Mouse (Mus musculus) spleen, adult 18-20 months (tissue): ENCODE results near the gene Kmt2c.
"Not testable (repeated sequence)": the region's sequence is repeated elsewhere in the genome, so short reads cannot be mapped to it uniquely, and the experiment has no call there.

Experiments
- DNase-seq, 2 experiments: peaks; one replicate each; pipeline ENCODE4 v3.0.0; 2022; ENCODE audit warnings: mixed read lengths in 2 of 2

The Kmt2c gene

GRCm38 (mm10) chr5:25506041-25506440 is 7.5 kb upstream of the Kmt2c start:
- no peak for DNase-seq

- DNase-seq: no peak
Measured at GRCm38 (mm10) chr5:25500686-25501085, 2.1 kb upstream of the Kmt2c start.

- peak; percentile 94 to 96 for DNase-seq
Measured at GRCm38 (mm10) chr5:25499423-25500398, 1.1 kb upstream of the Kmt2c start.

GRCm38 (mm10) chr5:25498821-25499422 is 339 bp upstream of the Kmt2c start:
- peak; percentile 72 to 75 for DNase-seq

- DNase-seq: peak; percentile 33 to 51
Measured at GRCm38 (mm10) chr5:25497720-25498345, 750 bp downstream of the Kmt2c start.

GRCm38 (mm10) chr5:25497369-25497719 is 1.2 kb downstream of the Kmt2c start:
- peak in 1 of 2 experiments; percentile 14 for DNase-seq

- DNase-seq: no peak
Measured at GRCm38 (mm10) chr5:25496652-25497051, 1.9 kb downstream of the Kmt2c start.

GRCm38 (mm10) chr5:25478863-25479262 is 19.7 kb downstream of the Kmt2c start:
- no peak for DNase-seq

- DNase-seq: no peak
Measured at GRCm38 (mm10) chr5:25475789-25476188, 22.8 kb downstream of the Kmt2c start.

- no peak for DNase-seq
Measured at GRCm38 (mm10) chr5:25472070-25472469, 26.5 kb downstream of the Kmt2c start.

GRCm38 (mm10) chr5:25461956-25462355 is 36.6 kb downstream of the Kmt2c start:
- DNase-seq: no peak

- DNase-seq: not testable (repeated sequence)
Measured at GRCm38 (mm10) chr5:25455432-25455831, 43.2 kb downstream of the Kmt2c start.

- no peak for DNase-seq
Measured at GRCm38 (mm10) chr5:25452691-25453090, 45.9 kb downstream of the Kmt2c start.

- DNase-seq: no peak
Measured at GRCm38 (mm10) chr5:25437508-25437907, 61.1 kb downstream of the Kmt2c start.

- peak; percentile 10 to 44 for DNase-seq
Measured at GRCm38 (mm10) chr5:25436081-25436480, 62.5 kb downstream of the Kmt2c start.

- DNase-seq: no peak
Measured at GRCm38 (mm10) chr5:25422576-25422975, 76.0 kb downstream of the Kmt2c start.

- peak; percentile 15 to 67 for DNase-seq
Measured at GRCm38 (mm10) chr5:25420601-25421000, 78.0 kb downstream of the Kmt2c start.

- no peak for DNase-seq
Measured at GRCm38 (mm10) chr5:25415382-25415781, 83.2 kb downstream of the Kmt2c start.

- no peak for DNase-seq
Measured at GRCm38 (mm10) chr5:25396727-25397126, 101.9 kb downstream of the Kmt2c start.

- no peak for DNase-seq
Measured at GRCm38 (mm10) chr5:25392655-25393054, 105.9 kb downstream of the Kmt2c start.

- no peak for DNase-seq
Measured at GRCm38 (mm10) chr5:25383581-25383980, 115.0 kb downstream of the Kmt2c start.

- no peak for DNase-seq
Measured at GRCm38 (mm10) chr5:25379188-25379587, 119.4 kb downstream of the Kmt2c start.

GRCm38 (mm10) chr5:25368420-25368819 is 130.2 kb downstream of the Kmt2c start:
- no peak for DNase-seq

GRCm38 (mm10) chr5:25367126-25367525 is 131.5 kb downstream of the Kmt2c start:
- DNase-seq: no peak
